Mouse (Mus musculus): ENCODE data around the gene Ttc7b. TPM values are rescaled to one million over a fixed set of nuclear protein-coding genes. Genes with fewer than 3 reads are reported as not detected.
A peak's percentile ranks its signal among the peaks of the same experiment; 100 is the strongest.

Ttc7b gene
- 10 to 100 TPM; 87.5 to 91.4 TPM for total RNA-seq (2021)
- long read RNA-seq, experiment 1, transcript Ttc7b-201 (20 exons, 3,446 nt): major isoform, 100 of 133 reads
- long read RNA-seq, experiment 1, partial matches to known transcripts: 16 of 133 reads
- long read RNA-seq, experiment 1, other reads (novel, unspliced or antisense): 16 of 133 reads
- long read RNA-seq, experiment 2, transcript Ttc7b-201 (20 exons, 3,446 nt): major isoform, 57 of 99 reads
- long read RNA-seq, experiment 2, partial matches to known transcripts: 26 of 99 reads
- long read RNA-seq, experiment 2, other reads (novel, unspliced or antisense): 15 of 99 reads

GRCm38 (mm10) chr12:100520794-100521186, at the start of gene Ttc7b:
Gene Ttc7b (minus strand): TSS chr12:100520826.
- peak; percentile 67 to 77 for DNase-seq (ENCODE audit: low spot score in 2 of 2)

GRCm38 (mm10) chr12:100568831-100569230, 48.2 kb upstream of the Ttc7b start:
- no peak for DNase-seq (ENCODE audit: low spot score in 2 of 2)

- DNase-seq (ENCODE audit: low spot score in 2 of 2): no peak
These were observed 47.5 kb upstream of the Ttc7b start for GRCm38 (mm10) chr12:100568105-100568504.

- no peak for DNase-seq (ENCODE audit: low spot score in 2 of 2)
These were observed 47.0 kb upstream of the Ttc7b start for GRCm38 (mm10) chr12:100567627-100568026.

GRCm38 (mm10) chr12:100553675-100554074, 33.0 kb upstream of the Ttc7b start:
- DNase-seq (ENCODE audit: low spot score in 2 of 2): no peak

GRCm38 (mm10) chr12:100551972-100552371, 31.3 kb upstream of the Ttc7b start:
- DNase-seq (ENCODE audit: low spot score in 2 of 2): no peak

- no peak for DNase-seq (ENCODE audit: low spot score in 2 of 2)
These were observed 23.6 kb upstream of the Ttc7b start for GRCm38 (mm10) chr12:100544194-100544567.

GRCm38 (mm10) chr12:100543437-100544193, 23.0 kb upstream of the Ttc7b start:
- DNase-seq (ENCODE audit: low spot score in 2 of 2): no peak

GRCm38 (mm10) chr12:100542494-100542893, 21.9 kb upstream of the Ttc7b start:
- no peak for DNase-seq (ENCODE audit: low spot score in 2 of 2)

- DNase-seq (ENCODE audit: low spot score in 2 of 2): no peak
These were observed 21.4 kb upstream of the Ttc7b start for GRCm38 (mm10) chr12:100542076-100542475.

- DNase-seq (ENCODE audit: low spot score in 2 of 2): peak in 1 of 2 experiments; percentile 18
These were observed 18.6 kb upstream of the Ttc7b start for GRCm38 (mm10) chr12:100539158-100539714.

- DNase-seq (ENCODE audit: low spot score in 2 of 2): peak in 1 of 2 experiments; percentile 21
These were observed 18.0 kb upstream of the Ttc7b start for GRCm38 (mm10) chr12:100538445-100539157.

GRCm38 (mm10) chr12:100537091-100537490, 16.5 kb upstream of the Ttc7b start:
- DNase-seq (ENCODE audit: low spot score in 2 of 2): peak in 1 of 2 experiments; percentile 12

GRCm38 (mm10) chr12:100535028-100535427, 14.4 kb upstream of the Ttc7b start:
- DNase-seq (ENCODE audit: low spot score in 2 of 2): no peak

- DNase-seq (ENCODE audit: low spot score in 2 of 2): peak in 1 of 2 experiments; percentile 17
These were observed 13.4 kb upstream of the Ttc7b start for GRCm38 (mm10) chr12:100534028-100534427.

GRCm38 (mm10) chr12:100533209-100533608, 12.6 kb upstream of the Ttc7b start:
- peak in 1 of 2 experiments; percentile 8 for DNase-seq (ENCODE audit: low spot score in 2 of 2)

GRCm38 (mm10) chr12:100531740-100532139, 11.1 kb upstream of the Ttc7b start:
- DNase-seq (ENCODE audit: low spot score in 2 of 2): peak in 1 of 2 experiments; percentile 15

GRCm38 (mm10) chr12:100530871-100531270, 10.2 kb upstream of the Ttc7b start:
- peak in 1 of 2 experiments; percentile 10 for DNase-seq (ENCODE audit: low spot score in 2 of 2)

- DNase-seq (ENCODE audit: low spot score in 2 of 2): peak in 1 of 2 experiments; percentile 24
These were observed 9.0 kb upstream of the Ttc7b start for GRCm38 (mm10) chr12:100529651-100530050.

- DNase-seq (ENCODE audit: low spot score in 2 of 2): peak; percentile 67 to 73
These were observed 8.5 kb upstream of the Ttc7b start for GRCm38 (mm10) chr12:100529172-100529571.

GRCm38 (mm10) chr12:100528246-100528645, 7.6 kb upstream of the Ttc7b start:
- peak in 1 of 2 experiments; percentile 30 for DNase-seq (ENCODE audit: low spot score in 2 of 2)

All from adrenal gland, adult 18-20 months (tissue).